Mouse (Mus musculus) forebrain, postnatal 0 days (tissue): Measurements from ENCODE around the gene Rgl3. TPM values are rescaled to one million over a fixed set of nuclear protein-coding genes. Genes with fewer than 3 reads are reported as not detected.

Source experiments
- ATAC-seq: fragments of 200-750 bp; cut with Nextera tagmentation; 2 replicates; pipeline ENCODE4 v1.8.0; 2017; ENCODE audit warnings: mild to moderate bottlenecking, moderate library complexity
- DNase-seq: peaks from one replicate; pipeline ENCODE4 v3.0.0-alpha.2; 2015
- H3K27ac ChIP-seq: fragments of 300-500 bp; sonication (generic); 2 replicates; pipeline ENCODE4 v1.5.1; 2014; ENCODE audit warnings: low read depth, mild to moderate bottlenecking, antibody characterized with exemption, low read length, moderate library complexity, mixed read lengths
- H3K27me3 ChIP-seq: fragments of 300-500 bp; sonication (generic); 2 replicates; pipeline ENCODE4 v1.6.1; 2014; ENCODE audit warnings: mild to moderate bottlenecking, low read length, mixed read lengths; ENCODE audit not compliant: insufficient read depth
- H3K36me3 ChIP-seq: fragments of 300-500 bp; sonication (generic); 2 replicates; pipeline ENCODE4 v1.6.1; 2014; ENCODE audit warnings: mild to moderate bottlenecking, moderate library complexity; ENCODE audit not compliant: insufficient read depth
- H3K4me1 ChIP-seq: fragments of 300-500 bp; sonication (generic); 2 replicates; pipeline ENCODE4 v1.6.1; 2014; ENCODE audit warnings: antibody characterized with exemption; ENCODE audit not compliant: insufficient read depth
- H3K4me2 ChIP-seq: fragments of 300-500 bp; sonication (generic); 2 replicates; pipeline ENCODE4 v1.6.1; 2014; ENCODE audit warnings: low read depth, mild to moderate bottlenecking, moderate library complexity
- H3K4me3 ChIP-seq: fragments of 300-500 bp; sonication (generic); 2 replicates; pipeline ENCODE4 v1.5.1; 2014; ENCODE audit warnings: low read depth, low read length, mixed read lengths
- H3K9ac ChIP-seq: fragments of 300-500 bp; sonication (generic); 2 replicates; pipeline ENCODE4 v1.6.1; 2014; ENCODE audit warnings: mild to moderate bottlenecking
- H3K9me3 ChIP-seq: fragments of 300-500 bp; sonication (generic); 2 replicates; pipeline ENCODE4 v1.6.1; 2016; ENCODE audit warnings: low read length
- CTCF ChIP-seq: sonication (generic); IDR thresholded peaks from 2 replicates; pipeline ENCODE4 v1.5.1; 2016; ENCODE audit warnings: antibody characterized with exemption, control low read depth, low read depth
- WGBS: fragments of 180-500 bp; shearing (Covaris S2); extraction: QIAGEN DNeasy Blood & Tissue Kit; methylation state at CpG from one replicate; pipeline ENCODE4 v1.1.7; 2014; 5-methylcytosine and 5-hydroxymethylcytosine counted together
- polyA plus RNA-seq: library from polyadenylated mRNA; unstranded; fragments of >200 nt; fragmentation: Nextera tagmentation; extraction: Ambion mirVana; gene quantifications from 2 replicates; pipeline ENCODE4 v1.2.1, GENCODE M21; 2015
- total RNA-seq: library from RNA; depleted of rRNA; stranded (reverse); fragments of >200 nt; gene quantifications from 2 replicates; pipeline ENCODE4 v1.2.3, GENCODE M21; 2014

Rgl3 gene
- total and polyA plus RNA-seq, 2 experiments from 2014 or later = 0.24 to 1.0 TPM

DNA sequence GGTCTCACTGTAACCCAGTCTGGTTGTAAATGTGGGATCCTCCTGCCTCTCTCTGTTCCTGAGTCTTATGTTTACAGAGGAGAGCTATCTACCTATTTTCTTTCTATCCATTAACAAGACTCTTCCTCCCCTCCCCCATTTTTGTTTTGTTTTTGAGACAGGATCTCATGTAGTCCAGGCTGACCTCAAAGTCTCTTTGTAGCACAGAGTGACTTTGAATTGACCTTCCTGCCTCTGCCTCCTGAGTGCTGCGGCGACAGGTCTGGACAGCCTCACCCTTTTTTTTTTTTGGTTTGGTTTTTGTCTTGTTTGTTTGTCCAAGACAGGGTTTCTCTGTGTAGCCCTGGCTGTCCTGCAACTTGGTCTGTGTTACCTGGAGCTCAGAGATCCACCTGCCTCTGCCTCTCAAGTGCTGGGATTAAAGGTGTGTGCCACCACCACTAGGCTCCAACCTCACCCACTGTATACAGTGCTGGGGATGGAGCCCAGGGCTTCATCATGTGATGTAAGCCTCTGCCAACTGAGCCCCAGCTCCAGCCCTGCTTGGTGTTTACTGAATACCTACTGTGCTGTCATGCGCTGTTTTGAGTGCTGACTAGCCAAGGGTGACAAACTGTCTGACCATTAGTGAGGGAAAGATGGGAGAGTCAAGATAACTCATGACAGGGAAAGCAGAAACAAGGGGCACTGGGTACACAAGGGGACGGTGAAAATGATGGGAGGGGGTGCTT lies 10.7 kb downstream of the Rgl3 start:
- no peak for ATAC-seq
- H3K27me3 ChIP-seq = 0 out of 2 replicates have a peak, but pooled peaks cover 3% of the 10 kb centered on the region
- 91% methylated on average over 4 of the region's 4 CpGs for WGBS
- TF ChIP-seq CTCF = no peak
- DNase-seq = no peak
- H3K4me2 ChIP-seq = no peak overlapping the region
- H3K27ac ChIP-seq = no peak overlapping the region
- no peak overlapping the region for H3K9ac ChIP-seq
- H3K4me1 ChIP-seq = no peaks in the 10 kb centered on the region
- H3K4me3 ChIP-seq = no peak overlapping the region
- no peaks in the 10 kb centered on the region for H3K36me3 ChIP-seq
- no peaks in the 10 kb centered on the region for H3K9me3 ChIP-seq

DNA sequence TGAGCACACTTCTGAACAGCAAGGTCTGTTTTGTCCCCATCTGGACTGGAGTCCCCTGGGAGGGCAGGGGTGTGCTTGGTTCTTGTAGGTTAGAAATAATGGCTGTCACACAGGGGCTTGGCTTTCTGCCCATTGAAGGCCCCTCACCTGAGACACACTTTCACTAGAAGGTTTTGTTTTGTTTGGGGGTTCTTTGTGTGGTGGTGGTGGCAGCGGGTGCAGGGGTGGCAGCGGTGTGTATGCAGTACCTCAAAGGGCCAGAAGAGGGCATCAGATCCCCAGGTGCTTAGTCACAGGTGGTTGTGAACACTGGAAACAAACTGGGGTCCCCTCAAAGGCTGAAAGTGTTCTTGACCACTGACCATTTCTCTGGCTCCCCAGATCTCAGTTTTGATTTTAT lies 11.3 kb downstream of the Rgl3 start:
- Histone ChIP-seq H3K9ac (no peak overlapping the region), H3K4me3 (no peak overlapping the region), H3K4me2 (no peak overlapping the region), H3K9me3 (no peaks in the 10 kb centered on the region), H3K4me1 (no peaks in the 10 kb centered on the region), H3K27me3 (0 out of 2 replicates have a peak, but pooled peaks cover 3% of the 10 kb centered on the region), H3K27ac (no peak overlapping the region), H3K36me3 (no peaks in the 10 kb centered on the region)
- ATAC-seq (no peak), DNase-seq (no peak)
- 41% methylated on average over 2 of the region's 2 CpGs for WGBS
- peak; percentile 53 for TF ChIP-seq CTCF

DNA sequence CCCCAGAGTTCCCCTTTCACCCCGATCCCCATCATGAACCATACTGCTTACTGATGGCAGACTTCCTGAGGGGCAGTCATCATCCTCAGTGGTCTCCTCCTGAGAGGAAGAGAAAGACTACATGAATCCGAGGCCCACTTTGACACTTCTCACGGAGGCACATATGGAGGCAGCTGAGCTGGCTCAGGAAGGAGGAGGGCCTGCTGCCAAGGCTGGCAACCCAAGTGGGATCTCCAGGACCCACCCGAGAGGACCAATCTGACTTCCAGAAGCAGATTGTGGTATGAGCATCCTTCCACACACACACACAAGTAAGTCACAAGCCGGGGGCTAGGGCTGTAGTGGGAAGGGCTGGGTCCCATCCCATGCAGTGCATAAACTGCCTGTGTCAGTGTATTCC lies 11.9 kb downstream of the Rgl3 start:
- peak; percentile 38; the same call in 1 of the 2 replicates for ATAC-seq

DNA sequence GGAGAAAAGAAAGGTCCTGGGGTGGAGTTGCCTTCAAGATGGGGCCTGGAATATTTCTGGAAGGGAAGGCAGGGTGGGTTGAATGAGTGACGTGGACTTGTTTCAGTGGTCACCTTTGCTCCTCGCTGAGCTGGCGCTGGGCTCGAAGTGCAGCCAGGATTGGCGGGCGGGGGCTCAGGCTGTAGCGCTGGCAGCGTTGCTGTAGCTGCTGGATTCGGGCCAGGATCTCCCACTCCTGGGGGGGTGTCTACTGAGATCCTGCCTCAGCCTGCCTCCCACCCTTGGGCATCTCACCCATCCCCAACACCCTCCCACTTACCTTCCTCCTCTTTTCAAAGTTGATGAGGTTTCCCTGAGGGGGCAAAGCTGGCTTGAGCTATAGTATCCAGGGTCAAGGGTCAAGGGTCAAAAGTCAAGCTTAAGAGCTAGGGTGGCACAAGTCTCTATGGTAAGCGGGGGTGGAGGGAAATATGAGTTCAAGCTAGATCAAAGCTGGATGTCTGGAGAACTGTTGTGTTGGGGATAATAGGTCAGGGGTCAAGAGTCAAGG lies 12.5 kb downstream of the Rgl3 start:
- H3K9me3 ChIP-seq = no peaks in the 10 kb centered on the region
- no peak for TF ChIP-seq CTCF
- H3K27me3 ChIP-seq = no peaks in the 10 kb centered on the region
- WGBS = 77% methylated on average over 10 of the region's 10 CpGs
- DNase-seq = no peak
- no peaks in the 10 kb centered on the region for H3K4me1 ChIP-seq
- H3K27ac ChIP-seq = no peak overlapping the region
- no peak for ATAC-seq
- no peak overlapping the region for H3K4me2 ChIP-seq
- no peak overlapping the region for H3K4me3 ChIP-seq
- no peaks in the 10 kb centered on the region for H3K36me3 ChIP-seq
- no peak overlapping the region for H3K9ac ChIP-seq

More for the DNA sequence above, 11.9 kb downstream of the Rgl3 start:
- no peak for TF ChIP-seq CTCF
- no peaks in the 10 kb centered on the region for H3K36me3 ChIP-seq
- no peak for DNase-seq
- no peaks in the 10 kb centered on the region for H3K4me1 ChIP-seq
- WGBS = 61% methylated on average over 5 of the region's 5 CpGs
- no peak overlapping the region for H3K9ac ChIP-seq
- H3K4me2 ChIP-seq = no peak overlapping the region
- no peaks in the 10 kb centered on the region for H3K27me3 ChIP-seq
- H3K27ac ChIP-seq = no peak overlapping the region
- no peak overlapping the region for H3K4me3 ChIP-seq
- H3K9me3 ChIP-seq = no peaks in the 10 kb centered on the region

DNA sequence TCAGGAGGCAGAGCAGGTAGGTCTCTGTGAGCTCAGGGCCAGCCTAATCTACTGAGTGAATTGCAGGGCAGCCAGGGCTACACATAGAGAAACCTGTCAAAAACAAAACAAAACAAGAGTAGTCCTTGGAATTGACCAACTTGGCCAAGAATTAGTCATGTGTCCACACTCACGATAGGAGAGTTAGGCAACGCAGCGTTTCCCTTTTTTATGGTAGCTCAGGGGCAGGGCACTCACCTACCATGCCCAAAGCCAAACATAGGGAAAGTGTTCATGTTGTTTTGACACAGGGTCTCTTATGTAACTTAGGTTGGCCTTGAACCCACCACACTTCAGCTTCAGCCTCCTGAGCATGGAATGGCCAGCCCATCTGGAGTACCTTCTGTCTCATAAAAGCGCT lies 19.9 kb downstream of the Rgl3 start:
- H3K9ac ChIP-seq = no peak overlapping the region
- H3K27me3 ChIP-seq = no peaks in the 10 kb centered on the region
- H3K9me3 ChIP-seq = no peaks in the 10 kb centered on the region
- H3K36me3 ChIP-seq = no peaks in the 10 kb centered on the region
- ATAC-seq (no peak), DNase-seq (no peak)
- H3K4me1 ChIP-seq = no peaks in the 10 kb centered on the region
- WGBS = 91% methylated on average over 4 of the region's 4 CpGs
- TF ChIP-seq CTCF = no peak
- H3K4me2 ChIP-seq = no peak overlapping the region
- H3K27ac ChIP-seq = no peak overlapping the region
- no peak overlapping the region for H3K4me3 ChIP-seq

DNA sequence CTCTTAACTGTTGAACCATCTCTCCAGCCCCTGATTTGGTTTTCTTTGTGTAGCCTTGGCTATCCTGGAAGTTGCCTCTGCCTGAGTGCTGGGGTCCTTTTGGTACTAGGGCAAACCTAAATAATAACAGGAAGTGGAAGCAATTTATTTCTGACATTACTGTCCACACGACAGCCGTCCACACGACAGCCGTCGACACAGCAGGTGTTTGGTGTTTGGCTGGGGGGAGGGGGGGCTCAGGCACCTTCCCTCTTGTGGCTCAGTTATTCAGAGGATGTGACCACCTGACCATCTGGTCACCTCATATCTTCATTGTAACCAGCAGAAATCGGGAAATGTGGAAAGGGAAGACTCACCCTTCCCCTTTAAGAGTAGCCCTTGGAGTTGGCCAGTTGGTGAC lies 20.4 kb downstream of the Rgl3 start:
- H3K27me3 ChIP-seq = no peaks in the 10 kb centered on the region
- no peak overlapping the region for H3K9ac ChIP-seq
- no peak overlapping the region for H3K27ac ChIP-seq
- DNase-seq (no peak), ATAC-seq (no peak)
- 77% methylated on average over 6 of the region's 6 CpGs for WGBS
- TF ChIP-seq CTCF = no peak
- H3K36me3 ChIP-seq = no peaks in the 10 kb centered on the region
- no peak overlapping the region for H3K4me2 ChIP-seq
- no peaks in the 10 kb centered on the region for H3K4me1 ChIP-seq
- H3K9me3 ChIP-seq = no peaks in the 10 kb centered on the region
- no peak overlapping the region for H3K4me3 ChIP-seq

DNA sequence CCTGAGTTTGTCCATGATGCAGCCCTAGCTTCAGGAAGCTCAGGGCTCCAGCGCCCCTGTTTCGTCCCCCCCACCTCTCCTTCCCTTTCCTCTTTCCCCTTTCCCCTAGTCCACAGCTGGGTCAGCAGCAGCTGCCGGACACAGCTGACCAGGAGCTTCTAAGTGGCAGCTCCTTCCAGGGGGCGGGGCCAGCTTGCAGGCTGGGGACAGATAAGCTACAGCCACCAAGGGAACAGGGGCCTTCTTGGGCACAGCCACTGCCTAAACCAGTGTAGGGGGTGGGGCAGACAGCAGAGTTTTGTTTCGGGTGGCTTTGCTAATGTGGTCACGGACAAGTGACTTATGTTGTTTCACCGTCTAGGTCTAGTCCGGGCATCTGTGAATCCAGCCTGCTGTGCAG lies 25.8 kb downstream of the Rgl3 start, which contains the start of gene Epor:
TSS of gene Epor (minus strand) at position 90 of the 400 bp plus-strand sequence.
- H3K4me3 ChIP-seq = peak within 1 kb of the TSS; percentile 38
- 31% methylated on average over 8 of the region's 8 CpGs for WGBS
- 0 out of 2 replicates have a peak, but pooled peaks have one; percentile 5 for ATAC-seq
- H3K4me2 ChIP-seq = peak within 1 kb of the TSS; percentile 72
- peak within 1 kb of the TSS; percentile 22; the same call in 1 of the 2 replicates for H3K9ac ChIP-seq
- no peak for DNase-seq
- no peak for TF ChIP-seq CTCF
- H3K27me3 ChIP-seq = peaks cover 25% of the 10 kb centered on the region
- no peak within 1 kb of the TSS for H3K27ac ChIP-seq
- 0 out of 2 replicates have a peak, but pooled peaks cover 4% of the 10 kb centered on the region for H3K4me1 ChIP-seq
- no peaks in the 10 kb centered on the region for H3K9me3 ChIP-seq
- H3K36me3 ChIP-seq = no peaks in the 10 kb centered on the region; the same call in 1 of the 2 replicates
